Comparison of ENCODE assay signal across 23 mouse cellular contexts in genomic region chr13:34258765-34259164, GRCm38 (mm10).
DNase-seq lines count a peak whose midpoint lies in the region; ATAC-seq and TF ChIP-seq lines count a peak whose summit lies in the region.
"Had no signal": no experiment of that assay in that cellular context is flagged by ENCODE, and none has a peak within 500 bp of the region (broad histone marks: within the 10 kb centered on the region; RNA-seq: fewer than 3 reads in every experiment).

No protein-coding gene starts in this region.

- 68% methylated on average over 3 of the region's 3 CpGs for WGBS in liver, embryonic 15.5 days (ENCODE audit: insufficient replicate concordance)
- WGBS in liver, embryonic 11.5 days = 82% methylated on average over 3 of the region's 3 CpGs

- H3K9ac ChIP-seq in liver, embryonic 15.5 days = no peak overlapping the region
- no peak overlapping the region for H3K9ac ChIP-seq in liver, embryonic 11.5 days (ENCODE audit: low read depth, low read length)
- H3K9ac ChIP-seq in ES-E14 (ENCODE audit: insufficient read depth, low read depth, low read length, poor library complexity, severe bottlenecking) = no peak overlapping the region
- H3K9ac ChIP-seq: embryonic facial prominence, embryonic 13.5 days; embryonic facial prominence, embryonic 15.5 days; forebrain, embryonic 12.5 days had no signal

- peaks cover 66% of the 10 kb centered on the region for H3K4me1 ChIP-seq in liver, embryonic 15.5 days (replicated peaks)
- peaks cover 37% of the 10 kb centered on the region for H3K4me1 ChIP-seq in liver, embryonic 11.5 days (replicated peaks; ENCODE audit: control insufficient read depth, insufficient read depth, low read length)
- H3K4me1 ChIP-seq in ES-E14 (ENCODE audit: control insufficient read depth in 2 of 2, insufficient read depth in 2 of 2, low read length in 2 of 2, poor library complexity in 1 of 2) = peaks cover 0 to 3% of the 10 kb centered on the region in 2 experiments; a peak in 1 of 4 replicates
- H3K4me1 ChIP-seq: embryonic facial prominence, embryonic 15.5 days had no signal

- no peak for DNase-seq in liver, embryonic 11.5 days (ENCODE audit: low spot score)
- DNase-seq in ES-E14 (ENCODE audit: low read depth, low spot score) = no peak
- no peak for DNase-seq in thymus, postnatal 4 days
- no peak for DNase-seq in cerebellum, adult 9-10 months
- DNase-seq: adrenal gland, adult 8-10 months; adrenal gland, postnatal 14 days; adrenal gland, postnatal 36 days; cerebellum, adult 11-12 months; cerebellum, adult 2 months; cerebellum, adult 9-11 months; cerebellum, postnatal 14 days; cerebellum, postnatal 36 days; embryo, embryonic 11 days had no signal

- H3K36me3 ChIP-seq in liver, embryonic 15.5 days (replicated peaks) = peaks cover 39% of the 10 kb centered on the region
- H3K36me3 ChIP-seq in liver, embryonic 11.5 days (ENCODE audit: control insufficient read depth, insufficient read depth, low read length) = no peaks in the 10 kb centered on the region
- no peaks in the 10 kb centered on the region for H3K36me3 ChIP-seq in ES-E14 (ENCODE audit: control insufficient read depth, insufficient read depth, low read length, poor library complexity, severe bottlenecking)
- H3K36me3 ChIP-seq: embryonic facial prominence, embryonic 13.5 days; embryonic facial prominence, embryonic 15.5 days had no signal

- ATAC-seq in liver, embryonic 15.5 days (ENCODE audit: insufficient read depth) = no peak
- no peak for ATAC-seq in liver, embryonic 11.5 days (replicated peaks; ENCODE audit: low FRiP score)
- ATAC-seq: activated CD4-positive, CD25-positive, alpha-beta regulatory T cell, adult 4 months; forebrain, embryonic 14.5 days; forebrain, embryonic 16.5 days; Patski had no signal

- H3K27ac ChIP-seq in liver, embryonic 15.5 days (replicated peaks) = 0 out of 2 replicates have a peak overlapping the region, but pooled peaks have one; percentile 5
- no peak overlapping the region for H3K27ac ChIP-seq in liver, embryonic 11.5 days (ENCODE audit: low read depth, low read length)
- H3K27ac ChIP-seq in ES-E14 (ENCODE audit: insufficient read depth, low read depth, low read length, poor library complexity, severe bottlenecking) = no peak overlapping the region
- H3K27ac ChIP-seq: embryonic facial prominence, embryonic 13.5 days; embryonic facial prominence, embryonic 15.5 days; forebrain, embryonic 12.5 days had no signal

- no peaks in the 10 kb centered on the region for H3K9me3 ChIP-seq in liver, embryonic 15.5 days (replicated peaks)
- no peaks in the 10 kb centered on the region for H3K9me3 ChIP-seq in liver, embryonic 11.5 days (ENCODE audit: control insufficient read depth, low read length)
- no peaks in the 10 kb centered on the region for H3K9me3 ChIP-seq in ES-E14 (ENCODE audit: control insufficient read depth, insufficient read depth, low read depth, low read length)
- H3K9me3 ChIP-seq: embryonic facial prominence, embryonic 13.5 days; embryonic facial prominence, embryonic 15.5 days; forebrain, embryonic 10.5 days; forebrain, embryonic 12.5 days had no signal

- H3K27me3 ChIP-seq in liver, embryonic 15.5 days = no peaks in the 10 kb centered on the region
- H3K27me3 ChIP-seq in liver, embryonic 11.5 days (replicated peaks; ENCODE audit: control insufficient read depth, insufficient read depth, low read length) = no peaks in the 10 kb centered on the region
- H3K27me3 ChIP-seq: embryonic facial prominence, embryonic 13.5 days; embryonic facial prominence, embryonic 15.5 days; forebrain, embryonic 12.5 days; Patski had no signal

- H3K4me3 ChIP-seq in liver, embryonic 15.5 days (replicated peaks) = no peak overlapping the region
- no peak overlapping the region for H3K4me3 ChIP-seq in liver, embryonic 11.5 days (ENCODE audit: low read depth, low read length)
- no peak overlapping the region for H3K4me3 ChIP-seq in ES-E14 (ENCODE audit: insufficient read depth in 1 of 2, low read depth in 1 of 2, low read length in 2 of 2, poor library complexity in 1 of 2, severe bottlenecking in 1 of 2)
- H3K4me3 ChIP-seq: embryonic facial prominence, embryonic 13.5 days; embryonic facial prominence, embryonic 15.5 days; erythroblast, embryonic 14.5 days; forebrain, embryonic 10.5 days; forebrain, embryonic 12.5 days had no signal

- no peak overlapping the region for H3K4me2 ChIP-seq in liver, embryonic 15.5 days
- no peak overlapping the region for H3K4me2 ChIP-seq in liver, embryonic 11.5 days
- H3K4me2 ChIP-seq: embryonic facial prominence, embryonic 13.5 days; embryonic facial prominence, embryonic 15.5 days; forebrain, embryonic 12.5 days had no signal

- in situ Hi-C loops in ES-E14 (cut with MboI; ENCODE audit: low sequenced_read_pairs in 2 of 2, unreplicated experiment in 2 of 2) = no loop called here

TF ChIP-seq in ES-E14, 5 proteins besides CTCF, POLR2A, EP300 and RAD21:
- TF ChIP-seq MAFK (IDR thresholded peaks at IDR 0.05; ENCODE audit: insufficient read depth, low read depth, low read length) = peak; percentile 71; the same call in 1 of the 2 replicates
- no peak for TF ChIP-seq ZC3H11A (IDR thresholded peaks at IDR 0.05; ENCODE audit: borderline replicate concordance, low read depth, low read length)
